Mouse (Mus musculus) hindbrain, embryonic 16.5 days (tissue): ENCODE results near the gene Sh3rf1. TPM values are rescaled to one million over a fixed set of nuclear protein-coding genes. Genes with fewer than 3 reads are reported as not detected.

Experiments
- ATAC-seq: fragments of 200-750 bp; cut with Nextera tagmentation; 2 replicates; pipeline ENCODE4 v1.8.0; 2017; ENCODE audit warnings: moderate TSS enrichment, moderate library complexity
- H3K27ac ChIP-seq: fragments of 300-500 bp; sonication (generic); 2 replicates; pipeline ENCODE4 v1.5.1; 2014; ENCODE audit warnings: low read depth, mild to moderate bottlenecking, control low read depth, low read length, moderate library complexity
- H3K27me3 ChIP-seq: fragments of 300-500 bp; sonication (generic); replicated peaks from 2 replicates; pipeline ENCODE4 v1.6.1; 2014; ENCODE audit warnings: low read length; ENCODE audit not compliant: control insufficient read depth, insufficient read depth
- H3K36me3 ChIP-seq: fragments of 300-500 bp; sonication (generic); 2 replicates; pipeline ENCODE4 v1.6.1; 2014; ENCODE audit warnings: mild to moderate bottlenecking, low read length, moderate library complexity, mixed read lengths; ENCODE audit not compliant: control insufficient read depth, insufficient read depth
- H3K4me1 ChIP-seq: fragments of 300-500 bp; sonication (generic); 2 replicates; pipeline ENCODE4 v1.6.1; 2014; ENCODE audit warnings: low read depth, low read length; ENCODE audit not compliant: control insufficient read depth, insufficient read depth
- H3K4me2 ChIP-seq: fragments of 300-500 bp; sonication (generic); 2 replicates; pipeline ENCODE4 v1.6.1; 2014; ENCODE audit warnings: mild to moderate bottlenecking, low read length, control low read depth, moderate library complexity
- H3K4me3 ChIP-seq: fragments of 300-500 bp; sonication (generic); 2 replicates; pipeline ENCODE4 v1.5.1; 2014; ENCODE audit warnings: mild to moderate bottlenecking, low read length, control low read depth, moderate library complexity
- H3K9ac ChIP-seq: fragments of 300-500 bp; sonication (generic); 2 replicates; pipeline ENCODE4 v1.6.1; 2014; ENCODE audit warnings: low read depth, mild to moderate bottlenecking, control low read depth, low read length, moderate library complexity
- H3K9me3 ChIP-seq: fragments of 300-500 bp; sonication (generic); 2 replicates; pipeline ENCODE4 v1.6.1; 2014; ENCODE audit warnings: mild to moderate bottlenecking, low read length, moderate library complexity; ENCODE audit not compliant: control insufficient read depth
- WGBS: fragments of 180-500 bp; shearing (Covaris S2); extraction: QIAGEN DNeasy Blood & Tissue Kit; methylation state at CpG from one replicate; pipeline ENCODE4 v1.1.7; 2014; 5-methylcytosine and 5-hydroxymethylcytosine counted together
- polyA plus RNA-seq: library from polyadenylated mRNA; unstranded; fragments of >200 nt; fragmentation: Nextera tagmentation; extraction: Ambion mirVana; gene quantifications from 2 replicates; pipeline ENCODE4 v1.2.1, GENCODE M21; 2015

The Sh3rf1 gene
- polyA plus RNA-seq, 1 experiment from 2014 or later: 23.3 TPM

GRCm38 (mm10) chr8:61230881-61231755, 7.4 kb downstream of the Sh3rf1 start:
- no peak overlapping the region for H3K4me3 ChIP-seq
- ATAC-seq: no peak
- H3K9ac ChIP-seq: no peak overlapping the region
- H3K4me1 ChIP-seq: peaks cover 24% of the 10 kb centered on the region
- H3K27ac ChIP-seq: no peak overlapping the region
- H3K9me3 ChIP-seq: no peaks in the 10 kb centered on the region
- no peak overlapping the region for H3K4me2 ChIP-seq
- 93% methylated on average over 11 of the region's 11 CpGs for WGBS
- H3K36me3 ChIP-seq: no peaks in the 10 kb centered on the region
- no peaks in the 10 kb centered on the region for H3K27me3 ChIP-seq

- Histone ChIP-seq H3K4me3 (no peak overlapping the region), H3K27ac (no peak overlapping the region), H3K9ac (no peak overlapping the region), H3K4me1 (peaks cover 10% of the 10 kb centered on the region; the same call in 1 of the 2 replicates), H3K36me3 (no peaks in the 10 kb centered on the region), H3K27me3 (no peaks in the 10 kb centered on the region), H3K4me2 (no peak overlapping the region), H3K9me3 (no peaks in the 10 kb centered on the region)
- WGBS: 94% methylated on average over 5 of the region's 5 CpGs
- ATAC-seq: no peak
Observed at GRCm38 (mm10) chr8:61235499-61235898, 11.8 kb downstream of the Sh3rf1 start.

GRCm38 (mm10) chr8:61236506-61237268, 13.0 kb downstream of the Sh3rf1 start:
- Histone ChIP-seq H3K4me3 (no peak overlapping the region), H3K9me3 (no peaks in the 10 kb centered on the region), H3K4me2 (no peak overlapping the region), H3K9ac (no peak overlapping the region), H3K27me3 (no peaks in the 10 kb centered on the region), H3K36me3 (no peaks in the 10 kb centered on the region), H3K4me1 (peaks cover 6% of the 10 kb centered on the region; the same call in 1 of the 2 replicates), H3K27ac (no peak overlapping the region)
- ATAC-seq: no peak
- WGBS: 77% methylated on average over 9 of the region's 9 CpGs

- H3K27ac ChIP-seq: no peak overlapping the region
- no peak overlapping the region for H3K4me3 ChIP-seq
- no peak overlapping the region for H3K9ac ChIP-seq
- 49% methylated on average over 3 of the region's 3 CpGs for WGBS
- H3K4me2 ChIP-seq: no peak overlapping the region
- no peaks in the 10 kb centered on the region for H3K36me3 ChIP-seq
- H3K27me3 ChIP-seq: no peaks in the 10 kb centered on the region
- H3K4me1 ChIP-seq: peaks cover 6% of the 10 kb centered on the region; the same call in 1 of the 2 replicates
- no peak for ATAC-seq
- H3K9me3 ChIP-seq: no peaks in the 10 kb centered on the region
Observed at GRCm38 (mm10) chr8:61239576-61239975, 15.9 kb downstream of the Sh3rf1 start.

GRCm38 (mm10) chr8:61241229-61241628, 17.6 kb downstream of the Sh3rf1 start:
- Histone ChIP-seq H3K4me1 (peaks cover 4% of the 10 kb centered on the region; the same call in 1 of the 2 replicates), H3K36me3 (no peaks in the 10 kb centered on the region), H3K4me3 (no peak overlapping the region), H3K9me3 (no peaks in the 10 kb centered on the region), H3K27me3 (no peaks in the 10 kb centered on the region), H3K9ac (no peak overlapping the region), H3K4me2 (no peak overlapping the region), H3K27ac (no peak overlapping the region)
- 52% methylated on average over 8 of the region's 8 CpGs for WGBS
- ATAC-seq: no peak

GRCm38 (mm10) chr8:61242896-61243295, 19.2 kb downstream of the Sh3rf1 start:
- Histone ChIP-seq H3K27me3 (no peaks in the 10 kb centered on the region), H3K27ac (no peak overlapping the region), H3K4me2 (no peak overlapping the region), H3K4me3 (no peak overlapping the region), H3K9me3 (no peaks in the 10 kb centered on the region), H3K4me1 (peaks cover 4% of the 10 kb centered on the region; the same call in 1 of the 2 replicates), H3K9ac (no peak overlapping the region), H3K36me3 (no peaks in the 10 kb centered on the region)
- ATAC-seq: no peak
- WGBS: 96% methylated on average over 19 of the region's 19 CpGs

- Histone ChIP-seq H3K9me3 (no peaks in the 10 kb centered on the region), H3K4me3 (no peak overlapping the region), H3K4me1 (peaks cover 4% of the 10 kb centered on the region; the same call in 1 of the 2 replicates), H3K27me3 (no peaks in the 10 kb centered on the region), H3K4me2 (no peak overlapping the region), H3K9ac (no peak overlapping the region), H3K27ac (no peak overlapping the region), H3K36me3 (no peaks in the 10 kb centered on the region)
- no peak for ATAC-seq
- 88% methylated on average over 5 of the region's 5 CpGs for WGBS
Observed at GRCm38 (mm10) chr8:61243491-61243890, 19.8 kb downstream of the Sh3rf1 start.

GRCm38 (mm10) chr8:61244157-61244556, 20.5 kb downstream of the Sh3rf1 start:
- 92% methylated on average over 7 of the region's 7 CpGs for WGBS

More at GRCm38 (mm10) chr8:61244157-61244556, 20.5 kb downstream of the Sh3rf1 start:
- Histone ChIP-seq H3K4me2 (no peak overlapping the region), H3K4me3 (no peak overlapping the region), H3K9me3 (no peaks in the 10 kb centered on the region), H3K27ac (no peak overlapping the region), H3K9ac (no peak overlapping the region), H3K27me3 (no peaks in the 10 kb centered on the region), H3K36me3 (no peaks in the 10 kb centered on the region), H3K4me1 (peaks cover 4% of the 10 kb centered on the region; the same call in 1 of the 2 replicates)
- ATAC-seq: no peak
